Mouse (Mus musculus) left cerebral cortex, postnatal 14 days (tissue): ENCODE measurements around the gene Gm49486. TPM values are rescaled to one million over a fixed set of nuclear protein-coding genes. Genes with fewer than 3 reads are reported as not detected.

Source experiments
- DNase-seq, 2 experiments: peaks; one replicate each; pipeline ENCODE4 v3.0.0; 2021 to 2022; ENCODE audit warnings: low spot score in 2 of 2, mixed read lengths in 1 of 2
- intact Hi-C: fragments of 180-260 bp; cut with DNase I; formaldehyde crosslinking; loops from one replicate; pipeline ENCODE4 v1.15.1; 2025
- total RNA-seq, 2 experiments: library from RNA; stranded (reverse); gene quantifications; 2 replicates each; pipeline ENCODE4 v1.2.3; 2021

Gm49486 gene
- total RNA-seq, 2 experiments from 2014 or later, result 0.94 to 1.2 TPM

- no peak for DNase-seq
These were observed 33.2 kb downstream of the Gm49486 start for GRCm38 (mm10) chr15:79262375-79262774.

GRCm38 (mm10) chr15:79262786-79263309, 33.7 kb downstream of the Gm49486 start:
- intact Hi-C loops, result no loop called here
- no peak for DNase-seq

More at GRCm38 (mm10) chr15:79262375-79262774, 33.2 kb downstream of the Gm49486 start:
- intact Hi-C loops, result no loop called here

- no peak for DNase-seq
- intact Hi-C loops, result no loop called here
These were observed 34.5 kb downstream of the Gm49486 start for GRCm38 (mm10) chr15:79263726-79264125.

- DNase-seq, result no peak
- intact Hi-C loops, result no loop called here
These were observed 36.2 kb downstream of the Gm49486 start for GRCm38 (mm10) chr15:79265384-79265783.

- no peak for DNase-seq
- intact Hi-C loops, result no loop called here
These were observed 39.3 kb downstream of the Gm49486 start for GRCm38 (mm10) chr15:79268521-79268920.

GRCm38 (mm10) chr15:79270317-79271123, 41.3 kb downstream of the Gm49486 start:
- intact Hi-C loops, result no loop called here
- peak in 1 of 2 experiments; percentile 60 for DNase-seq

- intact Hi-C loops, result no loop called here
- DNase-seq, result peak; percentile 28 to 31
These were observed 42.0 kb downstream of the Gm49486 start for GRCm38 (mm10) chr15:79271124-79271746.

GRCm38 (mm10) chr15:79273020-79273419, 43.8 kb downstream of the Gm49486 start:
- intact Hi-C loops, result no loop called here
- no peak for DNase-seq

GRCm38 (mm10) chr15:79277728-79278127, 48.5 kb downstream of the Gm49486 start:
- intact Hi-C loops, result no loop called here

GRCm38 (mm10) chr15:79280209-79280608, 51.0 kb downstream of the Gm49486 start:
- no peak for DNase-seq
- intact Hi-C loops, result no loop called here

More at GRCm38 (mm10) chr15:79277728-79278127, 48.5 kb downstream of the Gm49486 start:
- no peak for DNase-seq

GRCm38 (mm10) chr15:79280850-79281249, 51.7 kb downstream of the Gm49486 start:
- intact Hi-C loops, result no loop called here

GRCm38 (mm10) chr15:79281389-79281788, 52.2 kb downstream of the Gm49486 start:
- intact Hi-C loops, result no loop called here
- DNase-seq, result no peak

More at GRCm38 (mm10) chr15:79280850-79281249, 51.7 kb downstream of the Gm49486 start:
- no peak for DNase-seq

- intact Hi-C loops, result no loop called here
- DNase-seq, result no peak
These were observed 53.2 kb downstream of the Gm49486 start for GRCm38 (mm10) chr15:79282434-79282833.

GRCm38 (mm10) chr15:79283371-79283770, 54.2 kb downstream of the Gm49486 start:
- intact Hi-C loops, result no loop called here
- no peak for DNase-seq

GRCm38 (mm10) chr15:79285399-79285798, 56.2 kb downstream of the Gm49486 start, which contains the start of gene Baiap2l2:
Baiap2l2 (minus strand) TSS chr15:79285537.
- intact Hi-C loops, result no loop called here
- DNase-seq, result no peak

- intact Hi-C loops, result no loop called here
- DNase-seq, result no peak
These were observed 57.0 kb downstream of the Gm49486 start for GRCm38 (mm10) chr15:79286141-79286540.

- intact Hi-C loops, result no loop called here
- DNase-seq, result no peak
These were observed 57.9 kb downstream of the Gm49486 start for GRCm38 (mm10) chr15:79287091-79287490.

- intact Hi-C loops, result no loop called here
These were observed 59.2 kb downstream of the Gm49486 start for GRCm38 (mm10) chr15:79288387-79288786.

GRCm38 (mm10) chr15:79289441-79289840, 60.2 kb downstream of the Gm49486 start:
- no peak for DNase-seq
- intact Hi-C loops, result no loop called here

More at GRCm38 (mm10) chr15:79288387-79288786, 59.2 kb downstream of the Gm49486 start:
- DNase-seq, result no peak

GRCm38 (mm10) chr15:79290340-79290739, 61.1 kb downstream of the Gm49486 start:
- intact Hi-C loops, result no loop called here
- no peak for DNase-seq
